Mouse (Mus musculus): ENCODE data around the gene Doc2a.

Gene Doc2a

DNA sequence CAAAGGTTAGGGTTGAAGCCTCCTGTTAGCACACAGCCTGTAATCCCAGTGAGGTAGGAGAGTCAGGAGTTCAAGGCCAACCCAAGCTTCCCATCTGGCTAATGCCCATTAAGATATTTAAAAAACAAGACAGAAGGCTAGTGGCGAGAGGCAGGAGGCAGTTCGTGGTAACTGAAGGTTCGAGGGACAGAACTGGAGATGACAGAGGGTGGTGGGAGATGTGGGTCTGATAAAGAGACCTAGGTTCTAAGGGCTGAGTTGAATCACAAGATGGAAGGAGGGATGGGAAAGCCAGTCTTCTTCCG lies at the start of gene Doc2a:
TSS of gene Doc2a (plus strand) at position 301 of the 305 bp plus-strand sequence.
- DNase-seq: no peak

DNA sequence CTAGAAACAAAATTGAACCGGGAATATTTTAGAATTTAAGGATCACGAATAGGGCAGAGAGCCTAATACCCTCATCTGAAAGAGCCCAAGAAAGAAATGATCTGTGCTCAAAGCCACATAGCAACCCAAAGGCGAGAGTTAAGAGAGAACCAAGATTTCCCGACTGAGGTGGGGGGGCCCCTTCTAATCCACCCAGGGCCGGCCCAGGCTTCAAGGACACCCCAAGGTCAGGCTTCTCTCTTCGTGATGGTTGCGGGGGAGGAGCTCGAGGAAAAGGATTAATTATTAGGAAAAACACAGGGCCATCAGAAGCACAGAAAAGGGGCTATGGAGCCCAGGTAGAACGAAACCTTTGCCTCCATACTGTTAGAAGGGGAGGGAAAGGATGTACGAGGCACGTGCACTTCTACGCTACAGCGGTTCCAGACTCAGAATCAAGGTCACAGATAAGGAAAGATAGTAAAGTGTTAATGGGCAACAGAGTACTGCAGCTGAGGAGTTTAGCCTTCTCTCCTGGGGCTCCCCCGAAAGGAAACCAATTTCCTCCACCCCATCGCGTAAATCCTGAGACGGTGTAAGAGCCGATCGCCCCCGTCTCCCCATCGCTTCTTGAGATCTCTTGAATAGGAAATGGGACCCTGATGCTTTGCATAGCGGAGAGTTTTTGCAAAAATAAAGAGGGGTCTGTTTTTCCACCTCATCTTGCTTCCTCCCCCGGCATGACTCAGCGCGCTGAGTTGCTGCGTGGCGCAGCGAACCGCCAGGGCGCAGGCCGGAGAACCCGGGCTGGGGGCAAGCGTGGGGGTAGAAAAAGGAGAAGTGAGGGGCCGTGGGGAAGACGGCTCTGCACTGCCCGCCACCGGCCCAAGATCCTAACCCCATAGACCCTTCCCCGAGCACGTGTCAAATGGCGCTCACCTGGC lies 48.8 kb upstream of the Doc2a start:
- no peak for DNase-seq

DNA sequence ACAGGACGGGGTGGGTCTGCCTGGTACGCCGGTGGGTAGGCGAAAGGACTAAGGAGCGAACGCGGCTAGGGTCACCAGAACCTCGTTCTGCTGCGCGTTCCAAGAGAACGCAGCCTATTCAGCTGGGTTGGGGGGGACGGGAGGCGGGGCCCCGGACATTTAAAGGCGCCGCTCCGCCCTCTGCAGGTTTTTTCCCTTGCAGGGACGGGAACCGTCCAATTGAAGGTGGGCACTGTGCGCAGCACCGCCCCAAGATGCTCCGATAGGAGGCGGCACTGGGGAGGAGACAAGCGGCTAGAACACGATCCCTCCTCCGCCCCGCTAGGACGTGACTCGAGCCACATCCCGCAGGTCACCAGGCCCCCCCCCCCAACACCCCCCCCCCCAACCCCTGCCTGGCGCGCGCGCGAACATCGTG lies 48.2 kb upstream of the Doc2a start:
- DNase-seq: peak; percentile 98

DNA sequence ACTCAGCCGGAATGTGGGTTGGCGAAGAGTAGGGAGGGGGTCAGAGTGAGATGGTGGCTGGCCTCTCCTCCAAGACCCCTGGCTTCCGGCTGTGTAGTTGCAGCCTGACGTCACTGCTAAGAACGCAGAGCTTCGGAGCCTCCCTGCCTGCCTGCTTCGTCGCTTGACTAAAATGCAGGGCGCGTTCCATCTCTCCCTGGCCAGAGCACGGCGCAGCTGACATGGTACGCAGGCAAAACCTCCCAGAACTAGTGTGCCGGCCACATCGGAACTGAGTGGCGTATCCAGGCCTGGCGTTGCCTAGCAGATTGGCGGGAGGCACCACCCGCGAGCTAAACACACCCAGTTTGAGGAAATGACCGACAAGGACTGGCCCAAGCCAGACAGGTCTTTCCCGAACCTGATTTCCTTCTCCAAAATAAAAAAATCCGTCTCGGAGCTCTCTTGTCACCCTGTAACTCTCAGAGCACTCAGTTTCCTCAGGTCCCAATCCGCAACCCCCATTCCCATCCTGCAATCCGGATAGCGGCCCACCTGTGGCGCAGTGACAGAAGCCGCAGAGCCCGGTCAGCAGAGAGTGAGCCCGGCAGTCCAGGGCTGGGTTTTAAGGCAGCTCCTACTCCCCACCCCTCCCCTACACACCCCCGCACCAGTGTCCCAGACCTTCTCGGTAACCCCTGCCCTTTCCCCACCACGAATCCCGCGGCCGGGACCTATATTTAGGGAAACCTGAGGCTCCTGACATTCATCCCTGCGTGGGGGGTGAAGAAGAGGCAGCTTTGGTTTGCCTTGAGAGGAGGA lies 47.5 kb upstream of the Doc2a start:
- DNase-seq: no peak

DNA sequence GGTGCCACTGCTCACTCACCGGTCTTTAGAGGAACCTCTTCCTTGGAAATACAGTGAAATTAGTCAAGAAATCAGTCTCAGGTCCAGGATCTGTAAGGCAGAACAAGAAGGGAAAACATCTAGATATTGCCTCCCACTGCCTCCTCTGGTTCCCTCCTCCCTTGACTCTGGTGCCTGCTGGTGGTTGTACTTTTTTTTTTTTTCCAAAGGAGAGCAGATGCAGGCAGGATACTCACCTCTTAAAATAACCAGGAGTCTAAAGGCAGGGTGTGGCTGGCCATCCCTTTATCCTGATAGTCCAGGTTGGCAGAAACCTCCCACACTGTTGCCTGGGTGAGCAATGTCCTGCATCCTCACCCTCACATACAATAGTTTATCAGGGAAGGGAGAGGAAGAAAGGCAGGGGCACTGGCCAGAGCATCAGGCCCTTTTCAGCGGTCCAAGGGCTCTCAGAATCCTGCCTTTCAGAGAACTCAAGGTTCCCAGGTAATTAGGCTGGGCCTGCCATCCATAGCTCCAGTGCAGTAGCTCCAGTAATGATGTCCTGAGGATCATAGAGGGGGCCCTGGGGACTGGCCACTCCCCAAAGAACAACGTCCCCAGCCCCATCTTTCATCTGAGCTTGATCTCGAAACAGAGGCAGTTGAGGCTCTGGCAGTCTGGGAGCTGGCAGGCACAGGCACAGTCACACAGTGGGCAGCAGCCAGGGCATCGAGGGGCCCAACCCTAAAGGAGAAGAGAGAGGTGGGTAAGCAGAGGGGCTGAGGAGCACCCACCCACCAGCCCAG lies 46.8 kb upstream of the Doc2a start:
- no peak for DNase-seq

DNA sequence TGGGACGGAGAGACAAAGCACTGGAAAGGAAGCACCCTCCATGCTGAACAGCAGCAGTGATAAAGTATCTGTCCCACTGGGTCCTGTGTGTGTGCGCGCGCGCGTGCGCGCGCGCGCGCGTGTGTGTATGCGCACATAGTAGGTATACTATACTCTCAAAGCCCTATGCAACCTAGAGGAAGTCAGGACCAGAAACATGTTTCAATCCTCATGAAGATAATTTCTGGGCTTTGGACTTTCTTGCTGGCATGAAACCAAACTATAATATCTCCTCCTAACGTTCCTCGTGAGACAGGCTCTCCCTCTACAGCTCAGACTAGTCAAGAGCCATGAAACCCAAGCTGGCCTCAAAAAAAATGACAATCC lies 46.2 kb upstream of the Doc2a start:
- DNase-seq: no peak

DNA sequence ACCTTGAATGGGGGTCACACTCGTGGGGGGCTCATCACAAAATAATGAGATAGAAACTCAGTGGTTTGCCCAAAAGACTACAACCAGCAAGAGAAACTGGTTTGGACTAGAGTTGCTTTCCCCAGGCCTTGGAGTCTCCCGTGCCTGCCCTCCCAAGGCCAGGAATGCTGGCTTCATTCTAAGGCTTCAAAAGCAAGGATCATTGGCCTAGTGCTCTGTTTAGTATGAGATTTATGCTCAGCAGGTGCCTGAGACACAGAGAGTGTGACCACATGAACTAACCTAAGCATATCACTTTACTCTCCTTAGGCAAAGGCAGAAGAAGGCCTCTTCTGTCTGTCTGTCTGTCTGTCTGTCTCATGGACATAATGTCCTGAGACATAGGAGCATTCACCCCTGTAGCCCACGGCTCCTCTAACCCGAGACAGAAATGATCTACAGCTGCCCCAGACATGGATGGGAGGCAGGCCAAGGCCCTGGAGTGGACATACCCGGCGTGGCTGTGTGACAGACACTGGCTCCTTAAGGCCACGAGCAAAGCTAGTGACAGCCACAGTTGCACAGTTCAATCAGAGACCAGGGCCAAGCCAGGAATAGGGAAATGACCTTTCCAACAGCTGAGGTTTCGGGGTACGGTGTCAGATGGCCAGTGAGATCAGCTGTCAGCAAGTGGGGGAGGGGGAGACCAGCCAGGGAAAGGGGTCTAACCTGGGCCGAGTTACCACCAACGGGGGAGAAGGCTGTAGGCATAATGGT lies 44.9 kb upstream of the Doc2a start:
- no peak for DNase-seq

DNA sequence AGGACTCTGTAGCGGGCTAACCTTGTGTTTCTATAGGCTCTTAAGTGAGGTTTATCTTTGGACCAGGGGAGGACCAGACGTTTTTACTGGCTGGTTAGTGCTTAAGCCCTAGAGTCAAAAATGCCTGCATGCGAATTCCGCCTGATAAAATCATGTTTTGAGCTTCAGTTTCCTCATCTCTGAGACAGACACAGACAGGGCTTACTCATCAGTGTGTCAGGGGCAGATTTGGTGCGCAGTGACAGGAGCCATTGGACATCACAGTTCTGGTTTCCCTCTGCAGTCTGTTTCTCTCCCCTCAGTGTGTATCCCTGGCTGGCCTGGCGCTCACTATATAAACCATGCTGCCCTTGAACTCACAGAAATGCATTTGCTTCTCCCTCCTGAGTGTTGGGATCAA lies 44.0 kb upstream of the Doc2a start:
- no peak for DNase-seq

DNA sequence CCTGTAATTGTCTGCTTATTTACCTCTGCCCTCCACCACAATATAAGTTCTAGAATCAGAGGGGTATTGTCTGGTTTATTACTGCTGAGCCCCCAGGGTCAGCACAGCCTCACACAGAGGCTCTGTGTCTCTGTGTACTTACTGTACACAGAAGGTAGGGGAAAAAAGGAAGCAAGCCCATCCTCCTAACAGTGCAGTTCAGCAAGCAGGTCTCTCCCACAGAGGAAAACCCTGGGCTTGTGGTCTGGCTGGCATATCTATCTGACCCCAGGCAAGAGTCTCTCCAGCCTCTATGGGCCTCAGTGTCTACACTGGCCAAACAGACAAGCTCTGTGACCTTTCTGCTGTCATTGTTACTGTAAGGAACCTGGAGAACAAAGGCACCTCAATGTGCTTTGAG lies 43.5 kb upstream of the Doc2a start:
- DNase-seq: no peak

DNA sequence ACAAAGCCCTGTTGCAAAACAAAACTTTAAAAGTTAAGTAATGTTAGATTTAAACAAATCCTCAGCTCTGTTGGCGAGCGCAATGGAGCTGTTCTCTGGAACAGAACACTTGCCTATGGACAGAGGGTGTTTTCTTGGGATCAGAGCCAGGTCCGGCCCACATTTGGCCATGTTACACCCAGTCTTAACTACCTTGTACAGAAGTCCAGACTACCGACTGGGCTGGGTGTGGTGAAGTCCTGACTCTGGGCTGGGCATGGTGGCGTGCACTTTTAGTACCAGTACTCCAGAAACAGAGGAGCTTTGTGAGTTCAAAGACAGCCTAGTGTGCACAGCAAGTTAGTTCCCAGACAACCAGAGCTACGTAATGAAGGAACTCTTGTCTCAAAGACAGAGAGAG lies 40.3 kb upstream of the Doc2a start:
- no peak for DNase-seq

DNA sequence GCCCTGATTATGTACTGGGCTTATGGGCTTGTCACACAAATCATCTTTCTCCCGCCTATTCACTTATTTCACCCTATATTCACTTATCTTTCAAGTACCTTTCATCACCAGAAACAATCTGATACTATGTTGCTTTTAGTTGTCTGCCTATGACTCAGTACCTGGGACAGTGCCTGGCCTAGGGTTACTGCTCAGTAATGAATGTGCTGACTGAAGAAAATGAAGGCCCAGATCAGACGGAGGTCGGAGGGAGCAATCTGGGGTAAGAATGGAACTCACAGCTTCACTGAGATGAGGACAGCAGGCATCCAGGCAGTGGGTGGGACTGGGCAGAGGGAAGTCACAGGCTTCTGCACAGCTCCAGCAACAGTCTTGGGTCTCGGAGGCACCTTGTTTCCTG lies 39.8 kb upstream of the Doc2a start:
- no peak for DNase-seq

DNA sequence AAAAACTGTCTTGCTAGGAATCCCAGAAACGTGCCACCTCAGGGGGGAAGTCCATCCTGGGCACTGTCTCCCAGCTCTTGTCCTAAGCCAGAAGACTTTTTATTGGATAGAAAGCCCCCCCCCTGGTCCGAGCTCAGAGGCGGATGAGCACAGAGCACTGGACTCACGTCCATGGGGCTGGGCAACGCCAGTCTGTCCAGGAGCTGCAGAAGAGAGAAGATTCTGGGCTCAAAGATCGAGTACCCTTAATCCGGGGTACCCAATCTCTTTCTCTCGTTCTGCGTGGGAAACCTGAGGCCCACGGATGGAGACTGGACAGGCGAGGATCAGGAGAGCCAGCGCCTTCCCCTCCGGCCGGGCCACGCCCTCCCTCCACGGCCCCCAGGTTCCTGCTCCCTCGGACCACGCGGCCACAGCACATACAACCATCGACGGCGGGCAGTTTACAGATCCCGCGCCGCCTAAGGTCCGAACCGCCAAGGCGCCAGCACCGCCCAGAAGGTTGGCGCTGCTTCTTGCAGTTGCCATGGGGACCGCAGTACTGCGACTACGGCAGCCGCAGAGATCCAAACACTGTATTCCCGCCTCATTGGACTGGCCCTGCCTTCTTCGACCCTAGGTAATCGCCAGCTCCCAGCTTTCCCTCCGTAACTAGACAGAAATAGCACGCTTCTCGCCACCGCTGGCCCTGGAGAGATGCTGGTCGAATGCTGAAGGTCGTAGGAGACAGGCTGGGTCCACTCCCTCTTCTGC lies 38.3 kb upstream of the Doc2a start:
- DNase-seq: peak; percentile 96

DNA sequence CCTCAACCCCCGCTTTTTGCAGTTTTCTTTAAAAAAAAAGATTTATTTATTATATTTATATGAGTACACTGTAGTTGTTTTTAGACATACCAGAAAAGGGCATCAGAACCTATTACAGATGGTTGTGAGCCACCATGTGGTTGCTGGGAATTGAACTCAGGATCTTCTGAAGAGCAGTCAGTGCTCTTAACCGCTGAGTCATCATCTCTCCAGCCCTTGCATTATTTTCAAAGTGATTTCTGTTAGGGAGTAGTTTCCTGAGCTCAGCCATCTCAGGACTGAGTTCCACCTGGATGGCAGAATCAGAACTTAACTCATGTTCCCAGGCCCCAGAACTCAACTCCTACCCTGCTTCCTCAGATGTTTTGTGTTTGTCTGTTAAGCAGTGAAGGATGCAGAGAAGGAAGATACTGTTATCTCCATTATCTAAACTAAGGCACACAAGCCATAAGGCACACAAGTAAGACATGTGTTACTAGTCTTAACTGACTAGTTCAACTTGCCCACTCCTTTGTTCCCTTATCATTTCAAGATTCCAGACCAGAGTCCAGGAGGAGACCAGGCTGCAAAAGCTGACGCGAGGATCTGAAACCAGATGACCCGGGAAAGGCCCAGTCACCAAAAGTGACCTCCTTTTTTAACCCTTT lies 37.4 kb upstream of the Doc2a start:
- no peak for DNase-seq

DNA sequence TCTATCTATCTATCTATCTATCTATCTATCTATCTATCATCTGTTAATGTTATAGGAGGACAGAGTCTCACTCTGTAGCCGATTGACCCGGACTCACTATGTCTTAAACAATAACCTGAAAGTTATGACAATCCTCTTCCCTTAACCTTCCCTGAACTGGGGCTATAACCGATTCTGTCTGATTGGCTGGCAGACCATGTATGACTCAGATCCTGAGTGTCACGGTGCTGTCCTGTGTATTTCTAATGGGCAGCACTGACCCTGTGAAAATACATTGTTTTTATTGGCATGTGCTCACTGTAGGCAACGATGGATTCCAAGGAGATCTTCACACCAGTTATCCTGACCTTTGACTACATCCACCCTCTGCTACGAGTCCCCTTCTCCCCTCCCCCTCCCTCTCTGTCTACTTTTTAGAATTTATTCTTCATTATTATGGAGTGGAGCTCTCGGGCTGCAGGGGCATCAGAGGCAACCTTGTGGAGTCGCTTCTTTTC lies 31.4 kb upstream of the Doc2a start:
- DNase-seq: no peak

DNA sequence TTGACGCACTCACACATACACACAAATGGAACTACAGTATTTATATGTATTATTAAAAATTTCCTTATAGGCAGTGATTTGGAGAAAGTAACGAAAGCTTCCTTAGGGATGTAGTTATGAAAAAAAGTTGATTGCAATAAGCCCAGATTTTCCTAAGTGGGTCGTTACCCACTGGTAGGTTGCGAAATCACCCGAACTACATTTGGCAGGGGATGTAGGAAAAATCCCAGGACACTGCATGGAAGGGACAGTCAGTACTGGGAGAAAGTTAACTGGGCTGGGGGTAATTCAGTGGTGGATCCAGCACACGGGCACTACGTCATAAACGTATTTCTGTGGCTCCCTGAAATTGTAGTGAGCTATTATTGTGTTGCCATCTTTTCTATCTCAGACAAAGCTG lies 30.7 kb upstream of the Doc2a start:
- DNase-seq: no peak

DNA sequence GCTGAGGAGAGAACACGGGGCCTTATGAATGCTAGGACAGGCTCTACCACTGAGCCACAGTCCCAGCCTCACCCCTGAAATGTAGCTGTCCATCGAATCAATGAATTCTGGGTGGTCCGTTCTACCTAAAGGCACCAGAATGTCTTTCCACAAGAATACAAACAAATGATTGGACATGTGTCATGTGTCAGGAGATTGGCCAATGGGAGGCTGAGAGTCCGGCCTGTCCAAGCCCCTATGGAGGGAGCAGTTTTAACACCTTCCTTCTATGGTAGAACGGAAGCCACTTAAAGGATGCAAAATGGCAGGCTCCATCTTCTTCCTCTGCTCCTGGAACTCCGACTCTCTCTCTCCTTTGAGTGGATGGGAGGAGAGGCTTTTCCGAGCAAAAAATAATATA lies 29.6 kb upstream of the Doc2a start:
- no peak for DNase-seq

DNA sequence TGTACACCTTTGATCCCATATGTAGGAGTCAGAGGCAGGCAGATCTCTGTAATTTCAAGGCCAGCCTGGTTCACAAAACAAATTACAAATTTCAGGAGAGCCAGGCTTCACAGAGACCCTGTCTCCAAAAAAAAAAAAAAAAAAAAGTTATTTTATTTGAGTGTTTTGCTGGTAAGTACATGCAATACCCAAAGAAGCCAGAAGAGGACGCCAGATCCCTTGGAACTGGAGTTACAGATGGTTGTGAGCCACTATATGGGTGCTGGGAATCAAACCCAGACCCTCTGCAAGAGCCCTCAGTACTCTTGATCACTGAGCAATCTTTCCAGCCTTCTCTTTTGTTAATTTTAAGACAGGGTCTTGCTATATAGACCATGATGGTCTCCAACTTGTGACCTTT lies 28.4 kb upstream of the Doc2a start:
- no peak for DNase-seq

DNA sequence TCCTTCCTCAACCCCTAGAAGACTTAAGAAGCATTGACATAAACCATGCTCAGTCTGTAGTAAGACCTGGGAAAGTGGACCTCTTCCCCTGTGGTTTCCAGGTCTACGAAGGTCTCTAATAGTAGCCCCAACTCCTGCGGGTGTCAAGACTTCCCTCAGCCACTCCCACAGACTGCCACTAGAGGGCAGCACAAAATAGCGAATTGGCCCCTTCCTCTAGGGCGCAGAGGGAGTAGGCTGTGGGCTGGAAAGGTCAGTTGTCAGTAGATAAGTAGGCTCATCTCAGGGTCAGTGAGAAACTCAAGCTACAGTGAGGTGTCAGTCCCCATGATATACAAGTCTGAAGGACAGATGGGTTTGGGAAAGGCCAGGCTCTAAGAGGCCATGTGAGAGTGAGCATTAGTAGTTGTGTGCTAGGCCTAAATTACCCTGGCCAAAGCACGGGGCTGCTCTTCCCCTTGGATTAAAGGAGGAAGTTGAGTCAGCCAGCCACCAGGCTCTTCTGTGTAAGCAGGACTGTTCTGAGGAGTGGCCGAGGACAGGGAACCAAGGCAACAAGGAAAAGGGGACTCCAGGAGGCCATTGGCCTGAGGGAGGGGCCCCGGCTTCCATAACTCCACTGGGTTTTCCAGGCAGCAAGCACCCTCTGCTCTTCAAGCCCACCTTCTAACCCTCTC lies 25.2 kb upstream of the Doc2a start:
- peak; percentile 91 for DNase-seq

DNA sequence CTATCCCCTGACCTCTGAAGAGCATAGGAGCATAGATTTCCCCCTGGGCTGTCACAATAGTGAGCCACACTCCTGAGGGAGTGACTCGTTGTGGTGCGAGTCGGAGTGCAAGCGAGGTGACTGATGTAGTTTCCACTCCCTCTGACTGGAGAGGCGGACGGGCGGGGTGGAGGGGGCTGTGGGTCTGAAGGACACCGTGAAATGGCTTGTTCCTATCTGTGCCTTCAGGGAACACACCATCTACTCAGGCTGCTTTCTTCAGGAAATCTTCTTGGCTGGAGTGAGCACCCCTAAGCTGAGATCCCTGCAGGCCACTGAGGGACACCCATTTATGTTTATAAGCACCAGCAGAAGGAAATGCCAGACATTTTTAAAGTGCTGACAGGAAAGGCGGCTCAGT lies 24.5 kb upstream of the Doc2a start:
- DNase-seq: peak; percentile 13

DNA sequence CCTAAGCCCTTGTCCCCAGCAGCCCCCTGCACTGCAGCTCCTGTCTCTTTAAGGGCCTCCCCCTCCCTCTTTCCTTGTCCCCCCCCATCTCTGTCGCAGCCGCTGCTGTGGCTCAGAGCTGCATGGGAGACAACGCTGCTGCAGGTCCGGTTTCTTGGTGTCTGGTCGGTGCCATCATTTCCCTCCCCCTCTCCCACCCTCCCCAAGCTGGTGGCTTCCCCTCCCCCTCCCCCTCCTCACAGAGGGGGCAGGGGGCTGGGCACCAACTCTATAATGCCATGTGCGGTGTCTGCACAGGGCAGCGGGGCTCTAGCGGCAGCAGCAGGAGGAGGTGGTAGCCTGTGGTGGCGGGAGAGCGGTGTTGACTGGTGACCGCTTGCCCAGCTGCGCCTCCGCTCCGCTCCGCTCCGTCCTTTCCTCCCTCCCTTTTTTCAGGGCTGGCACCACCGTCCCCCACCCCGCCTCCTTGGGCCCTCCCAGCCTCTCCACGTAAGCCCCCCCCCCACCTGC lies 24.0 kb upstream of the Doc2a start:
- peak; percentile 78 for DNase-seq

All from retina, postnatal 1 day (tissue).